Mouse (Mus musculus) heart, postnatal 0 days (tissue): Measurements from ENCODE around the gene Zfp78.

ENCODE experiments used
- CTCF ChIP-seq: IDR thresholded peaks from 2 replicates; pipeline ENCODE4 v1.5.1; 2016; ENCODE audit warnings: antibody characterized with exemption, control low read depth, low read depth
- EP300 ChIP-seq: IDR thresholded peaks from 2 replicates; pipeline ENCODE4 v1.6.1; 2016; ENCODE audit warnings: antibody characterized with exemption, low read depth

DNA sequence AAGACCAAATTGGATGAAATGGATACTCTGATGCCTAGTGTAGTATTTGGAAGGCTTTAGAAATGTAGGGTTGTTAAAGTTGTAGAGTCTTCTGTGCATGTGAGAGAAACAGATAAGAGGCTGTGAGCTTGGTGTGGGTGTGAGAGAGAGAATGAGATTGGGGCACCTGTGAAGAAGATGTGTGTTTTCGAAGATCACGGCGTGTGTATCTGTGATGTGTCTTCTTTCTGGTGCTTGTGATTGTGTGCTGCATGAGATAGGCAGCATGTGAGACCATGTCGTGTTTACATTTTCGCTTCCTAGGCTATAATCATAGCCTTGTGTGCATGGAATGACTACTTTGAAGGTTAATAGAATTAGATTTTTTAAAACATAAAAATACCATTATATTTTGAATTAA, 4.1 kb downstream of the Zfp78 start:
- TF ChIP-seq CTCF (no peak), EP300 (no peak)
